Mouse (Mus musculus): ENCODE data around the gene Dpp10.

- no peak for TF ChIP-seq TAL1 (IDR thresholded peaks at IDR 0.05; ENCODE audit: low read length)
- TF ChIP-seq GATA1 (IDR thresholded peaks at IDR 0.05; ENCODE audit: low read length): no peak
Measured at GRCm38 (mm10) chr1:124044161-124044560, 1.2 kb downstream of the Dpp10 start.

Measured in erythroblast, embryonic 14.5 days (primary cell).